Mouse (Mus musculus) heart, postnatal 0 days (tissue): Measurements from ENCODE around the gene Gemin7.

ENCODE experiments used
- CTCF ChIP-seq: IDR thresholded peaks from 2 replicates; pipeline ENCODE4 v1.5.1; 2016; ENCODE audit warnings: antibody characterized with exemption, control low read depth, low read depth
- EP300 ChIP-seq: IDR thresholded peaks from 2 replicates; pipeline ENCODE4 v1.6.1; 2016; ENCODE audit warnings: antibody characterized with exemption, low read depth

- TF ChIP-seq CTCF (no peak), EP300 (no peak)
These were observed 23.2 kb downstream of the Gemin7 start for GRCm38 (mm10) chr7:19554168-19554567.
